Mouse (Mus musculus) CD8-positive naive resting alpha-beta T cell, adult 2 months (primary cell): ENCODE data around the gene Tmem204.
A peak's percentile ranks its signal among the peaks of the same experiment; 100 is the strongest.

Experiments
- DNase-seq, 2 experiments: peaks; one replicate each; pipeline ENCODE4 v3.0.0; 2022; ENCODE audit warnings: low read depth in 2 of 2, low spot score in 2 of 2

The Tmem204 gene

DNA sequence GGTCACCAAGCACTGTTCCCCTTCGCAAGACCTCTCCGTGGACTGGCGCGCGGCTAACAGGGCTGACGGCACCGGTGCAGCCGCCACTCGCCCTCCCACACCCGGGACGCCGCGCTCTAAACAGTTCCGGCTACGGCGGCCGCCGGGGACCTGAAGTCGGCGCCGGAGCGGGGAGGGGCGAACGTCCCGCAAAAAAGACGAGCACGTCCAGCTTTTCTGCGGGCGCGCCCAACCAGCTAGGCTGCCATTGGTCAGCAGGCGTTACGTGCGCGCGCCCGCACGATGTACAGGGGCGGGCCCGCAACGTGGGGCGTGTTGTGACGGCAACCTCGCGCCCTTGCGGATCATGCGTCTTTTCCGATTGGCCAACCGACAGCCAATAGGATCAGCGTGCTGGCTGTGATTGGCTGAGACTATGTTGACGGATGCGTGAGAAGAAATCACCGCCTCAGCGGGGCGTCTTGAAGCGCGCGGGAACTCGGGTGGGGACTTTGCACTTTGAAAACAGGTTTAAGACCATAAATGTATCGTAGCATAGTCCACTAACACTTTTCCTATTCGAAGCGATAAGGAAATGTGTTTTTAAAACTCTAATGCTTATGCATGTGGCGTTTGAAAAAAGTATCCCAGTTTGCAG, 67.6 kb downstream of the Tmem204 start, which contains the start of the genes Cramp1l and Ift140:
Cramp1l (minus strand) TSS at position 134 of the 637 bp plus-strand sequence.
Ift140 (plus strand) TSS at position 431 of the 637 bp plus-strand sequence.
- peak; percentile 97 to 98 for DNase-seq

GRCm38 (mm10) chr17:25014841-25015570, 68.4 kb downstream of the Tmem204 start:
- peak; percentile 10 to 12 for DNase-seq

DNA sequence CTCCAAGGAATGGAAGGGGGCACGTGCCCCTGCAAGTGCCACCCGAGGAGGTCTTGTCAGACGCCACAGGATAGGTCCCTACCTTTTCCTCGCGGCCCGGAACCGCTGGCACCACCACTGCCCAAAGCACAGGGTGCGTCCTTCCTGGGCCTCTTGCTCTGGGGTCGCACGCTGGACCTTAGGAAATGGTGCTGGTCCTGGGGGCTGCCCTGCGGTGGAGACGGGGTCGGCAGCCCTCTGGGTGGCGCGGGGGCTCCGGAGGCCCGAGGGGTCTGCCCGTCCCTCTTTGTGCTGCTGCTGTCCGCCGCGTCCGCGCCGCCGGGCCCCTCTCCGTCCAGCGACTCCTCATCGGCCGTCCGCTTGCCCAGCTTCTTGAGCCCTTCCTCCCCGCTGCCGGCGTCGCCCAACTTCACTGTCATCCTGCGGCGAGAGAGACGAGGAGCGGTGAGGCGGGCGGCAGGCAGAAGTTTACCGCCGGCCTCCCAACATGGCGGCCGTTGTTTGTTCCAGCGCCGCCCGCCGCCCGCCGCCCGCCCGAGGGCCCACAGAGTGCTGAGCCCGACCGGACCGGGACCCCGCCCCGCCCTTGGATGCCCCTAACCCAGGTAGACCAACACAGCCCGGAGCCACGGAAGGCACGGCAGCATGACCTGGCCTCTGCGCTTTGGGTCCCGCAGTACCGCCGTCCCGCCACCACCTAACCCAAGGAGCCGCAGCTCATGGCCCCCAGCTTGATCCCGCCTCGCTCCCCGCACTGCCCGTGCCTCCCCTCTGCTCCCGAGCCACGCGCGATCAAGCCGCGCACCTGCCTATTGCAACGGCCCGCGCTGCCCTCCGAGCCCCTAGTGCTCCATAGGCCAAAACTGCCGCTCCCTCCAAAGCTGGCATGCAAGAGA, 69.5 kb downstream of the Tmem204 start:
- DNase-seq: peak; percentile 15
